Mouse (Mus musculus) embryo, embryonic 11.5 days (tissue): ENCODE data around the gene Pdss2.

Experiments used
- DNase-seq: peaks from one replicate; pipeline ENCODE4 v3.0.0-alpha.2; 2012; ENCODE audit warnings: low read depth, low spot score

Pdss2 gene

GRCm38 (mm10) chr10:43434326-43434725 is 213.0 kb downstream of the Pdss2 start:
- DNase-seq, result no peak

GRCm38 (mm10) chr10:43435757-43436156 is 214.5 kb downstream of the Pdss2 start:
- DNase-seq, result no peak

DNA sequence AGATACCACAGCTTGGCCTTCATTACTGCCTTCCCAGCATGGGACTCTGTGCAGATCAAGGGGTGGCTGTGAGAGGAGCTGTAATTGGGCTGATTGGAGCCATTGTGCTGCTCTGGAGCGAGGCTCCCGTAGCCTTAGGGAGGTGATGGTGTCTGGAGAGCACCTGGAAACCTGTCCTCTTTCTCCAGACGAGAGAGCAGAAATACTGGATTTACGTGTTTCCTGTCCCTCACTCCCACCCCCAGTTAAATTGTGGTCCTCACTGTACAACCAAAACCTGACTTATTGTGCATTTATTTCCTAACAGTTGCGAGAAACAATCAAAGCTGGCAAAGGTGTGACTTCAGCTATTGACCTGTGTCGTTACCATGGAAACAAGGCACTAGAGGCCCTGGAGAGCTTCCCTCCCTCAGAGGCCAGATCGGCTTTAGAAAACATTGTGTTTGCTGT is 218.2 kb downstream of the Pdss2 start:
- DNase-seq, result no peak

GRCm38 (mm10) chr10:43440050-43440449 is 218.8 kb downstream of the Pdss2 start:
- no peak for DNase-seq

DNA sequence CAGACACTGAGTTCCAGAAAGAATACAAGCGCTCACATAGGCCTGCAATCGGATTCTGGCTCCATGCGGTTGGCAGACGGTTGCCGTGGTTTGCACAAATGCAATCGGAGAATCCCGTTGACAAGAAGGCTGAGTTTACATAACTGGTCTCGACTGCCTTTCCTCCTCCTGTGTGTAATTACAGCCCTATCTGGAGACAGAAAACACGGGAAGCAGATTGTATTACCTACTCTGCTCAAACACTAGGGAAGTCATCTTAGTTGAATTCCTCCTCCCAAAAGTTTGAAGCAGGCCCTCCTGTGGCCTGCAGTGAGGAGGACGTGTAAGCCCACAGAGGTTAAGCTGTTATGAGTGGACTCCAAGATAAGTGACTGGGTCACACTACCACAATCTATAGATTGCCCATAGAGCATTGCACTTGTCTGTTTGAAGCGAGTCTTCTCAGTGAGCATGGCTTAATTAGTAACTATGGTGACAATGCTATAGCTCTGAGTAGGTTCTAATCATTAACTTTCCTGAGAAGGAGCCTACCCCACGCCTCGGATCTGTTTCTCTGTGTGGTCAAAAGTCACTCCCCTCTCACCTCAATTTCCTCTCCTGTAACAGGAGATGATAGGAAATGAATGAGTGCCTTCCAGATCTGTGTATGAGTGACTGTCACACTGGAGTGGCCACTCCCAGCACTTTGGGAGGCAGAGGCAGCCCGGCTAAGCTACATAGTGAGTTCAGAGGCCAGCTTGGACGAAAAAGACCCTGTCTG is 219.9 kb downstream of the Pdss2 start:
- no peak for DNase-seq

GRCm38 (mm10) chr10:43448656-43449055 is 227.4 kb downstream of the Pdss2 start:
- DNase-seq, result no peak

GRCm38 (mm10) chr10:43451848-43452662 is 230.8 kb downstream of the Pdss2 start:
- DNase-seq, result peak; percentile 56

GRCm38 (mm10) chr10:43452663-43452996 is 231.3 kb downstream of the Pdss2 start:
- no peak for DNase-seq

GRCm38 (mm10) chr10:43454219-43454618 is 232.9 kb downstream of the Pdss2 start:
- no peak for DNase-seq

GRCm38 (mm10) chr10:43454671-43455070 is 233.4 kb downstream of the Pdss2 start:
- no peak for DNase-seq

GRCm38 (mm10) chr10:43462821-43463220 is 241.5 kb downstream of the Pdss2 start:
- DNase-seq, result no peak

DNA sequence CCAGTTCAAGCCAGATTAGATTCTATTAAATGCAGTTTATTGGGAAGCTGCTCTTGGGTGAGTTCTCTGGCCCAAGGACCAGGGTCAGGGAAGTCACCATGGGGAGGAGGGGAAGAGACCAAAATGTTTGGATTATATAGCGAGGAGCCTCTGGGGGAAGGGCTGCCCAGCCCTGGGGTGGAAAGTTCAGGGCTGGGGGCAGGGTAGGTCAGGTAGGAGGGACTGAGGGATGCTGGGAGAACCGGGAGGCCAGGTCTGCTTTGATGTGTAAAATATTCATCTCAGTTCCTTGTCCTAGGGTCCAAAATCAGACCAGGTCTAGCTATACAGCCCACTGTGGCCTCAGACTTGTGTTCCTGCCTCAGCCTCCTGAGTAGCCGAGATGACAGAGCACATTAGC is 241.9 kb downstream of the Pdss2 start:
- DNase-seq, result no peak

- no peak for DNase-seq
These were observed 244.9 kb downstream of the Pdss2 start for GRCm38 (mm10) chr10:43466223-43466622.

GRCm38 (mm10) chr10:43467659-43468058 is 246.4 kb downstream of the Pdss2 start:
- DNase-seq, result no peak

DNA sequence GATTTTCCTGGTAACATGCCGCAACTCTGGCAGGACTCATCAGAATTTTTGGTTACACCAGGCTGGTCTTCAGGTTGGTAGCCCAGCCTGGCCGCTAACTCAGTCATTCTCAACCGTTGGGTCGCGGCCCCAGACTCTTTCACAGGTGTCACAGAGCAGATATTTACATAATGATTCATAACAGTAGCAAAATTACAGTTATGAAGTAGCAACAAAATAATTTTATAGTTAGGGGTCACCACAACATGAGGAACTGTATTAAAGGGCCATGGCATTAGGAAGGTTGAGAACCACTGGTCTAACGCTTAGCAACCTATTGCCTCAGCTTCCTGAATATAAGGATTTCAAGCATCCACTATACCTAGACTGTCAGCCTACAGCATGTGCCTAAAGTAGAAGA is 247.0 kb downstream of the Pdss2 start:
- no peak for DNase-seq

DNA sequence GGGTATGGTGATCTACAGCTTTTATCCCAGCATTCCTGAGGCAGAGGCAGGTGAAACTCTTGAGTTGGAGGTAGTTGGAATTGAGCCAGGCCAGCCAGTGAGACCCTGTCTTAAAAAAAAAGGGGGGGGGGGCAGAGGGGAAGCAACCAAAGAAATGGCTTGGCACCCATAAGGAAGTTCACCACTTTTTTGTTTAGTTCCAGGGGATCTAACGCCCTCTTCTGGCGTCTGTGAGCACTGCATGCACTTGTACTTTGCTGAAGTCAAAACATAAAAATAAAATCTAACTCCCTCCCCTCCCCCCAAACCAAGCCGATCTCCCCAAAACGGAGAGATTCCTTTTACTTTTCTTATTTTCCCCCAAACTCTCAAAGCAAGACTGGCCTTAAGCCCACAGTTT is 254.1 kb downstream of the Pdss2 start:
- no peak for DNase-seq

DNA sequence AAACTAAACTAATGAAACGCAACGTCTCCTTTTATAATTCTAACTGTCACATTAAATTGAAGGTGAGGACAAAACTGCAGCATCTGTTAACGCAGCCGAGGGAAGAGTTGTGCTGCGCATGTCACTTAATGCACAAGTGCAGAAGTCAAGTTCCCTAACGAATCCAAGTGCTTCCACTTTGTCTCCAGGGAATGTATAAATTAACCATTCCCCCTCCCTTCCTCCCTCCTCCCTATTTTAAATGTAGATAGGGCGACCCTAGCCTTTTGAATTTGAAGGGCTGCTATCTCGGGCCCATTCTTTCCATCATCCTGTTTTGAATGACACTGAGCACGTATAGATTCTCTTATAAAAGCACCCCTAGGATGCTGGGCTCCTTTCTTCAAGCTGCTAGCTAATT is 256.2 kb downstream of the Pdss2 start:
- DNase-seq, result peak; percentile 13

- peak; percentile 54 for DNase-seq
These were observed 256.8 kb downstream of the Pdss2 start for GRCm38 (mm10) chr10:43477865-43478681.

- peak; percentile 45 for DNase-seq
These were observed 257.6 kb downstream of the Pdss2 start, which contains the start of gene Bend3 for GRCm38 (mm10) chr10:43478751-43479435. Gene Bend3 (plus strand): TSS chr10:43478831.

DNA sequence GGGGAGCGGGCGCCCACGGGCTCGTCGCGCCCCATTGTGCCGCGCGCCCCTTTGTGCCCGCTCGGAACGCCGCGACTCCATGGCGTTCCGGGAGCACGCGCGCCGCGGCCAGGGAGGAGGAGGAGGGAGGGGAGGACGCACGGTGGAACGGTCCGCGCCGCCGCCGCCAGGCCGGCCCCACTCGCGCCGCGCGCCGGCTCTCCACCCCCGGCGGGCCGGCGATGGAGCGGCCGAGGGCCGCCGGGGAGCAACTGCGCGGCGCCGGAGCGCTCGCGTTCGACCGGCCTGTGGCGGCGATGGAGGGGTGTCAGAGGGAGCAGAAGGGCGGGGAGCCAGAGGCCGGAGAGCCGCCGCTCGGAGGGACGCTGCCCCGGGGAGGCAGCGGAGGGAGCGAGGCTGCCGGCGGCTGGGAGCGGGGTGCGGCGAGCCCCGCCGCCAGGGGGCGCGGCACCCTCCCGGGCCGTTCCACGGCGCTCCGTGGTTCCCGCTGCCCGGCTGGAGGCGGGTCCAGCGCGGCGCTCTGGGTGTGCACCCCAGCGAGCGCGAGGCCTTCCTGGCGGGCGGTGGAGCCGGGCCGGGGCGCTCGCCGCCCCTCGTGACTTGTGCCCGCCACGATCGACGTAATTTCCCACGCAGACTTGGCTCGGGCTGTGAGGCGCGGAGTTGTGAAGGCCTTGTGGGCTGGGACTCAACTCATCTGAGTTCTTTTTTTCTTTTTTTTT is 258.3 kb downstream of the Pdss2 start:
- DNase-seq, result peak; percentile 78
